ENCODE assay signal across 22 mouse cellular contexts in genomic region chr8:84564042-84564441, GRCm38 (mm10).
DNase-seq lines count a peak whose midpoint lies in the region; ATAC-seq and TF ChIP-seq lines count a peak whose summit lies in the region.
"Had no signal": no experiment of that assay in that cellular context is flagged by ENCODE, and none has a peak within 500 bp of the region (broad histone marks: within the 10 kb centered on the region; RNA-seq: fewer than 3 reads in every experiment).

No protein-coding gene starts in this region.

- H3K4me1 ChIP-seq in forebrain, embryonic 13.5 days = peaks cover 9% of the 10 kb centered on the region
- peaks cover 7% of the 10 kb centered on the region for H3K4me1 ChIP-seq in forebrain, embryonic 12.5 days
- 0 out of 2 replicates have a peak, but pooled peaks cover 3% of the 10 kb centered on the region for H3K4me1 ChIP-seq in neural tube, embryonic 14.5 days (ENCODE audit: control insufficient read depth, insufficient read depth, low read length)
- no peaks in the 10 kb centered on the region for H3K4me1 ChIP-seq in hindbrain, postnatal 0 days (ENCODE audit: insufficient read depth, low read length)
- H3K4me1 ChIP-seq: heart, embryonic 12.5 days had no signal

- H3K36me3 ChIP-seq in forebrain, embryonic 13.5 days (ENCODE audit: poor library complexity, severe bottlenecking) = peaks cover 18% of the 10 kb centered on the region
- H3K36me3 ChIP-seq in forebrain, embryonic 12.5 days (replicated peaks) = peaks cover 12% of the 10 kb centered on the region; the same call in 1 of the 2 replicates
- H3K36me3 ChIP-seq in neural tube, embryonic 14.5 days (ENCODE audit: control insufficient read depth, insufficient read depth, low read length) = peaks cover 17% of the 10 kb centered on the region
- H3K36me3 ChIP-seq in hindbrain, postnatal 0 days (ENCODE audit: insufficient read depth, low read length) = peaks cover 13% of the 10 kb centered on the region; the same call in 1 of the 2 replicates
- H3K36me3 ChIP-seq: heart, embryonic 12.5 days; limb, embryonic 10.5 days had no signal

- H3K9ac ChIP-seq in forebrain, embryonic 13.5 days = no peak overlapping the region
- no peak overlapping the region for H3K9ac ChIP-seq in forebrain, embryonic 12.5 days
- no peak overlapping the region for H3K9ac ChIP-seq in neural tube, embryonic 14.5 days (replicated peaks; ENCODE audit: low read depth, low read length)
- no peak overlapping the region for H3K9ac ChIP-seq in hindbrain, postnatal 0 days (replicated peaks; ENCODE audit: low read length)
- H3K9ac ChIP-seq: heart, embryonic 12.5 days; liver, postnatal 0 days had no signal

- H3K4me2 ChIP-seq in forebrain, embryonic 13.5 days = no peak overlapping the region
- H3K4me2 ChIP-seq in forebrain, embryonic 12.5 days = no peak overlapping the region
- H3K4me2 ChIP-seq in neural tube, embryonic 14.5 days (ENCODE audit: low read depth, low read length) = no peak overlapping the region
- H3K4me2 ChIP-seq in hindbrain, postnatal 0 days (ENCODE audit: low read depth, low read length) = no peak overlapping the region
- H3K4me2 ChIP-seq: heart, embryonic 12.5 days had no signal

- 64% methylated on average over 1 of the region's 1 CpGs for WGBS in forebrain, embryonic 13.5 days
- WGBS in forebrain, embryonic 12.5 days = 82% methylated on average over 1 of the region's 1 CpGs
- WGBS in neural tube, embryonic 14.5 days = 53% methylated on average over 1 of the region's 1 CpGs
- 31% methylated on average over 1 of the region's 1 CpGs for WGBS in hindbrain, postnatal 0 days

- no peak overlapping the region for H3K4me3 ChIP-seq in forebrain, embryonic 13.5 days
- H3K4me3 ChIP-seq in forebrain, embryonic 12.5 days (replicated peaks) = no peak overlapping the region
- no peak overlapping the region for H3K4me3 ChIP-seq in neural tube, embryonic 14.5 days (ENCODE audit: low read depth, low read length)
- no peak overlapping the region for H3K4me3 ChIP-seq in hindbrain, postnatal 0 days (ENCODE audit: low read length)
- H3K4me3 ChIP-seq: heart, embryonic 12.5 days; limb, embryonic 10.5 days; megakaryocyte, embryonic 14.5 days; myocyte had no signal

- TF ChIP-seq CTCF in hindbrain, postnatal 0 days (IDR thresholded peaks at IDR 0.05; ENCODE audit: low read depth) = no peak

- ATAC-seq in forebrain, embryonic 13.5 days = 0 out of 2 replicates have a peak, but pooled peaks have one; percentile 48
- ATAC-seq in forebrain, embryonic 12.5 days (ENCODE audit: low FRiP score) = no peak
- 0 out of 2 replicates have a peak, but pooled peaks have one; percentile 28 for ATAC-seq in neural tube, embryonic 14.5 days (ENCODE audit: low read depth)
- ATAC-seq in hindbrain, postnatal 0 days = peak; percentile 28; the same call in 1 of the 2 replicates
- ATAC-seq in erythroid progenitor cell, adult 5-6 weeks (replicated peaks; ENCODE audit: low FRiP score, poor library complexity, severe bottlenecking) = no peak
- ATAC-seq: liver, postnatal 0 days had no signal

- no peak overlapping the region for H3K27ac ChIP-seq in forebrain, embryonic 13.5 days
- H3K27ac ChIP-seq in forebrain, embryonic 12.5 days = no peak overlapping the region
- no peak overlapping the region for H3K27ac ChIP-seq in neural tube, embryonic 14.5 days (ENCODE audit: low read depth, low read length)
- H3K27ac ChIP-seq in hindbrain, postnatal 0 days = no peak overlapping the region
- H3K27ac ChIP-seq: limb, embryonic 10.5 days; stomach, postnatal 0 days had no signal

- no peak for DNase-seq in neural tube, embryonic 10.5 days (ENCODE audit: extremely low spot score, low spot score)
- peak; percentile 66 for DNase-seq in hindbrain, postnatal 0 days (ENCODE audit: low spot score)
- DNase-seq in left cerebral cortex, postnatal 36 days (ENCODE audit: low spot score in 2 of 2) = no peak
- no peak for DNase-seq in gastrocnemius, adult 18-20 months (ENCODE audit: low spot score)
- DNase-seq: adrenal gland, adult 8-10 months; cerebellum, adult 11 months; cerebellum, postnatal 14 days; heart, postnatal 14 days; kidney, adult 9 months; kidney, postnatal 25 days; liver, postnatal 0 days; lung, postnatal 14 days; right cerebral cortex, postnatal 4 days had no signal

- intact Hi-C loops in left cerebral cortex, postnatal 36 days (cut with DNase I) = loop anchor here (10.0 kb wide), 1 partner anchor 269 kb away; no protein-coding TSS in a partner anchor

- no peaks in the 10 kb centered on the region for H3K9me3 ChIP-seq in forebrain, embryonic 13.5 days (replicated peaks)
- no peaks in the 10 kb centered on the region for H3K9me3 ChIP-seq in forebrain, embryonic 12.5 days
- no peaks in the 10 kb centered on the region for H3K9me3 ChIP-seq in neural tube, embryonic 14.5 days (ENCODE audit: control insufficient read depth, low read length)
- H3K9me3 ChIP-seq in hindbrain, postnatal 0 days (ENCODE audit: low read length) = no peaks in the 10 kb centered on the region
- H3K9me3 ChIP-seq: heart, embryonic 12.5 days; limb, embryonic 10.5 days; megakaryocyte, embryonic 14.5 days had no signal

- H3K27me3 ChIP-seq in forebrain, embryonic 13.5 days = peaks cover 16% of the 10 kb centered on the region
- H3K27me3 ChIP-seq in forebrain, embryonic 12.5 days = peaks cover 13% of the 10 kb centered on the region
- H3K27me3 ChIP-seq in neural tube, embryonic 14.5 days (ENCODE audit: control insufficient read depth, insufficient read depth, low read length) = peaks cover 9% of the 10 kb centered on the region
- H3K27me3 ChIP-seq in hindbrain, postnatal 0 days (ENCODE audit: insufficient read depth, low read length) = no peaks in the 10 kb centered on the region

Comparison
In these comparisons a context has a peak if more than half of its experiments do, and no peak if none do; other contexts are left out.
1. ATAC-seq: peak in forebrain, embryonic 13.5 days (single experiment), neural tube, embryonic 14.5 days (single experiment) and hindbrain, postnatal 0 days (single experiment); none in forebrain, embryonic 12.5 days (single experiment) and erythroid progenitor cell, adult 5-6 weeks (single experiment).